9 mouse cellular contexts compared by ENCODE assay signal in genomic region chr19:4001752-4002151, GRCm38 (mm10). TPM values are rescaled to one million over a fixed set of nuclear protein-coding genes. Genes with fewer than 3 reads are reported as not detected.
DNase-seq lines count a peak whose midpoint lies in the region; ATAC-seq and TF ChIP-seq lines count a peak whose summit lies in the region.
"Had no signal": no experiment of that assay in that cellular context is flagged by ENCODE, and none has a peak within 500 bp of the region (broad histone marks: within the 10 kb centered on the region; RNA-seq: fewer than 3 reads in every experiment).

No protein-coding gene starts in this region.

- H3K9me3 ChIP-seq in hindbrain, embryonic 10.5 days, result no peaks in the 10 kb centered on the region
- H3K9me3 ChIP-seq in hindbrain, embryonic 11.5 days (ENCODE audit: control insufficient read depth, low read length), result no peaks in the 10 kb centered on the region
- no peaks in the 10 kb centered on the region for H3K9me3 ChIP-seq in heart, postnatal 0 days (replicated peaks; ENCODE audit: control insufficient read depth, low read length)
- no peaks in the 10 kb centered on the region for H3K9me3 ChIP-seq in midbrain, embryonic 15.5 days

- peaks cover 21% of the 10 kb centered on the region for H3K36me3 ChIP-seq in hindbrain, embryonic 10.5 days
- H3K36me3 ChIP-seq in hindbrain, embryonic 11.5 days (ENCODE audit: control insufficient read depth, insufficient read depth, low read length), result no peaks in the 10 kb centered on the region
- H3K36me3 ChIP-seq in heart, postnatal 0 days (replicated peaks; ENCODE audit: control insufficient read depth, insufficient read depth, low read length), result peaks cover 11% of the 10 kb centered on the region
- H3K36me3 ChIP-seq in midbrain, embryonic 15.5 days (replicated peaks), result 0 out of 2 replicates have a peak, but pooled peaks cover 4% of the 10 kb centered on the region

- peaks cover 32% of the 10 kb centered on the region for H3K4me1 ChIP-seq in hindbrain, embryonic 10.5 days (replicated peaks)
- H3K4me1 ChIP-seq in hindbrain, embryonic 11.5 days (replicated peaks; ENCODE audit: control insufficient read depth, insufficient read depth, low read length), result peaks cover 3% of the 10 kb centered on the region
- peaks cover 39% of the 10 kb centered on the region for H3K4me1 ChIP-seq in heart, postnatal 0 days (ENCODE audit: control insufficient read depth, insufficient read depth)
- H3K4me1 ChIP-seq in midbrain, embryonic 15.5 days, result peaks cover 20% of the 10 kb centered on the region

- no peak overlapping the region; the same call in 1 of the 2 replicates for H3K9ac ChIP-seq in hindbrain, embryonic 11.5 days (ENCODE audit: low read depth, low read length)
- no peak overlapping the region for H3K9ac ChIP-seq in heart, postnatal 0 days (replicated peaks; ENCODE audit: low read depth, low read length)
- no peak overlapping the region for H3K9ac ChIP-seq in midbrain, embryonic 15.5 days

- TF ChIP-seq CTCF in heart, postnatal 0 days (IDR thresholded peaks at IDR 0.05; ENCODE audit: low read depth), result no peak

- peak overlapping the region; percentile 74 for H3K4me3 ChIP-seq in hindbrain, embryonic 10.5 days
- H3K4me3 ChIP-seq in hindbrain, embryonic 11.5 days (ENCODE audit: low read depth, low read length), result no peak overlapping the region
- H3K4me3 ChIP-seq in heart, postnatal 0 days (ENCODE audit: low read depth, low read length), result no peak overlapping the region
- H3K4me3 ChIP-seq in midbrain, embryonic 15.5 days, result no peak overlapping the region

- 90% methylated on average over 5 of the region's 5 CpGs for WGBS in hindbrain, embryonic 10.5 days
- WGBS in hindbrain, embryonic 11.5 days, result 90% methylated on average over 5 of the region's 5 CpGs
- WGBS in heart, postnatal 0 days, result 61% methylated on average over 5 of the region's 5 CpGs
- 93% methylated on average over 5 of the region's 5 CpGs for WGBS in midbrain, embryonic 15.5 days

- peaks cover 6% of the 10 kb centered on the region; the same call in 1 of the 2 replicates for H3K27me3 ChIP-seq in hindbrain, embryonic 10.5 days (ENCODE audit: insufficient read depth, poor library complexity, severe bottlenecking)
- H3K27me3 ChIP-seq in hindbrain, embryonic 11.5 days (ENCODE audit: control insufficient read depth, insufficient read depth, low read length), result no peaks in the 10 kb centered on the region
- H3K27me3 ChIP-seq in heart, postnatal 0 days (ENCODE audit: control insufficient read depth, insufficient read depth, low read length), result no peaks in the 10 kb centered on the region
- no peaks in the 10 kb centered on the region for H3K27me3 ChIP-seq in midbrain, embryonic 15.5 days (replicated peaks)

- no peak for ATAC-seq in hindbrain, embryonic 11.5 days (ENCODE audit: low FRiP score)
- ATAC-seq in heart, postnatal 0 days (ENCODE audit: insufficient read depth, low read depth), result no peak
- no peak for ATAC-seq in midbrain, embryonic 15.5 days (replicated peaks)
- ATAC-seq in inflammation-experienced regulatory T-cells, adult 6 months, result no peak

- H3K4me2 ChIP-seq in hindbrain, embryonic 11.5 days (replicated peaks; ENCODE audit: low read depth, low read length), result no peak overlapping the region
- H3K4me2 ChIP-seq in heart, postnatal 0 days (ENCODE audit: low read depth, low read length), result no peak overlapping the region
- peak overlapping the region; percentile 69; the same call in 1 of the 2 replicates for H3K4me2 ChIP-seq in midbrain, embryonic 15.5 days

- H3K27ac ChIP-seq in hindbrain, embryonic 10.5 days, result peak overlapping the region; percentile 94; the same call in 1 of the 2 replicates
- no peak overlapping the region for H3K27ac ChIP-seq in hindbrain, embryonic 11.5 days (ENCODE audit: low read depth, low read length)
- peak overlapping the region; percentile 95 for H3K27ac ChIP-seq in heart, postnatal 0 days (ENCODE audit: low read depth)
- H3K27ac ChIP-seq in midbrain, embryonic 15.5 days, result no peak overlapping the region

- no peak for DNase-seq in hindbrain, embryonic 10.5 days (ENCODE audit: low spot score)
- DNase-seq in hindbrain, embryonic 11.5 days (ENCODE audit: low spot score), result no peak
- DNase-seq in MN1 (ENCODE audit: low spot score), result peak; percentile 30
- no peak for DNase-seq in heart, postnatal 0 days (ENCODE audit: low spot score)
- DNase-seq in cerebellum, adult 18-20 months, result no peak
- DNase-seq in gastrocnemius, adult 8-10 months (ENCODE audit: low spot score in 2 of 2), result no peak
- DNase-seq: adrenal gland, adult 2 months had no signal

- no peak for TF ChIP-seq EP300 in heart, postnatal 0 days (IDR thresholded peaks at IDR 0.05; ENCODE audit: low read depth)

RNA-seq across cellular contexts. Expression of gene Gm49405, which starts 1.3 kb away (rescaled TPM):
- 3.0 and 3.1 TPM in 2 replicates for polyA plus RNA-seq in hindbrain, embryonic 10.5 days (2016; fragmentation: Nextera tagmentation; extraction: Ambion mirVana)
- polyA plus RNA-seq in hindbrain, embryonic 11.5 days (2014; fragmentation: Nextera tagmentation; extraction: Ambion mirVana), result 1.5 and 1.6 TPM in 2 replicates
- 4.0 and 7.0 TPM in 2 replicates for total RNA-seq in heart, postnatal 0 days (2014; rRNA removed; ENCODE audit: low replicate concordance)
- 3.6 and 4.0 TPM in 2 replicates for polyA plus RNA-seq in heart, postnatal 0 days (2015; fragmentation: Nextera tagmentation; extraction: Ambion mirVana)
- 6.5 and 8.3 TPM in 2 replicates for polyA plus RNA-seq in midbrain, embryonic 15.5 days (2015; fragmentation: Nextera tagmentation; extraction: Ambion mirVana)
- total RNA-seq in gastrocnemius, adult 8-10 months (2022), result under 1 TPM; 0.12 to 0.39 (median 0.15) TPM
- polyA plus RNA-seq in inflammation-experienced regulatory T-cells, adult 6 months (2017; shearing (Covaris generic)), result under 1 TPM; 0.16 to 0.99 (median 0.44) TPM

RNA-seq across cellular contexts. Expression of gene Doc2g, which starts 1.4 kb away (rescaled TPM):
- polyA plus RNA-seq in hindbrain, embryonic 10.5 days (2016; fragmentation: Nextera tagmentation; extraction: Ambion mirVana), result 3.0 and 3.8 TPM in 2 replicates
- 1.5 and 1.9 TPM in 2 replicates for polyA plus RNA-seq in hindbrain, embryonic 11.5 days (2014; fragmentation: Nextera tagmentation; extraction: Ambion mirVana)
- total RNA-seq in heart, postnatal 0 days (2014; rRNA removed; ENCODE audit: low replicate concordance), result 158 and 202 TPM in 2 replicates
- polyA plus RNA-seq in heart, postnatal 0 days (2015; fragmentation: Nextera tagmentation; extraction: Ambion mirVana), result 114 and 116 TPM in 2 replicates
- polyA plus RNA-seq in midbrain, embryonic 15.5 days (2015; fragmentation: Nextera tagmentation; extraction: Ambion mirVana), result 8.4 and 12.1 TPM in 2 replicates
- 1 to 10 TPM in 1 of 4 experiments, under 1 TPM in 3; 0.36 to 1.2 (median 0.73) TPM for total RNA-seq in gastrocnemius, adult 8-10 months (2022)
- 1 to 10 TPM in 2 of 3 experiments, under 1 TPM in 1; 0.31 to 2.8 (median 1.6) TPM for polyA plus RNA-seq in inflammation-experienced regulatory T-cells, adult 6 months (2017; shearing (Covaris generic))

RNA-seq across cellular contexts. Expression of gene Nudt8, which starts 1.4 kb away (rescaled TPM):
- polyA plus RNA-seq in hindbrain, embryonic 10.5 days (2016; fragmentation: Nextera tagmentation; extraction: Ambion mirVana), result 20.1 and 22.6 TPM in 2 replicates
- 14.6 and 19.5 TPM in 2 replicates for polyA plus RNA-seq in hindbrain, embryonic 11.5 days (2014; fragmentation: Nextera tagmentation; extraction: Ambion mirVana)
- 110 and 175 TPM in 2 replicates for total RNA-seq in heart, postnatal 0 days (2014; rRNA removed; ENCODE audit: low replicate concordance)
- 131 and 138 TPM in 2 replicates for polyA plus RNA-seq in heart, postnatal 0 days (2015; fragmentation: Nextera tagmentation; extraction: Ambion mirVana)
- 30.6 and 33.4 TPM in 2 replicates for polyA plus RNA-seq in midbrain, embryonic 15.5 days (2015; fragmentation: Nextera tagmentation; extraction: Ambion mirVana)
- 10 to 100 TPM; 19.0 to 24.8 (median 22.8) TPM for total RNA-seq in gastrocnemius, adult 8-10 months (2022)
- 10 to 100 TPM; 10.3 to 16.2 (median 15.9) TPM for polyA plus RNA-seq in inflammation-experienced regulatory T-cells, adult 6 months (2017; shearing (Covaris generic))

RNA-seq across cellular contexts. Expression of gene Tbx10, which starts 9.2 kb away (rescaled TPM):
- 0.88 and 2.6 TPM in 2 replicates for polyA plus RNA-seq in hindbrain, embryonic 10.5 days (2016; fragmentation: Nextera tagmentation; extraction: Ambion mirVana)
- polyA plus RNA-seq in hindbrain, embryonic 11.5 days (2014; fragmentation: Nextera tagmentation; extraction: Ambion mirVana), result 0.70 and 2.3 TPM in 2 replicates
- not detected in 2 replicates for total RNA-seq in heart, postnatal 0 days (2014; rRNA removed; ENCODE audit: low replicate concordance)
- polyA plus RNA-seq in heart, postnatal 0 days (2015; fragmentation: Nextera tagmentation; extraction: Ambion mirVana), result not detected in 2 replicates
- not detected in 2 replicates for polyA plus RNA-seq in midbrain, embryonic 15.5 days (2015; fragmentation: Nextera tagmentation; extraction: Ambion mirVana)
- total RNA-seq in gastrocnemius, adult 8-10 months (2022), result under 1 TPM in 1 of 4 experiments, not detected in 3; 0.16 TPM
- not detected for polyA plus RNA-seq in inflammation-experienced regulatory T-cells, adult 6 months (2017; shearing (Covaris generic))
- total RNA-seq: adrenal gland, adult 2 months had no signal
- polyA plus RNA-seq: adrenal gland, adult 2 months had no signal

RNA-seq across cellular contexts. Expression of gene Ndufv1, which starts 10.9 kb away (rescaled TPM):
- polyA plus RNA-seq in hindbrain, embryonic 10.5 days (2016; fragmentation: Nextera tagmentation; extraction: Ambion mirVana), result 196 and 198 TPM in 2 replicates
- 188 and 201 TPM in 2 replicates for polyA plus RNA-seq in hindbrain, embryonic 11.5 days (2014; fragmentation: Nextera tagmentation; extraction: Ambion mirVana)
- 910 and 941 TPM in 2 replicates for total RNA-seq in heart, postnatal 0 days (2014; rRNA removed; ENCODE audit: low replicate concordance)
- 1,083 and 1,090 TPM in 2 replicates for polyA plus RNA-seq in heart, postnatal 0 days (2015; fragmentation: Nextera tagmentation; extraction: Ambion mirVana)
- 229 and 239 TPM in 2 replicates for polyA plus RNA-seq in midbrain, embryonic 15.5 days (2015; fragmentation: Nextera tagmentation; extraction: Ambion mirVana)
- total RNA-seq in gastrocnemius, adult 8-10 months (2022), result 100 to 1,000 TPM; 435 to 477 (median 462) TPM
- polyA plus RNA-seq in inflammation-experienced regulatory T-cells, adult 6 months (2017; shearing (Covaris generic)), result 100 to 1,000 TPM; 104 to 136 (median 114) TPM

Comparison
In these comparisons a context has a peak if more than half of its experiments do, and no peak if none do; other contexts are left out.
1. H3K27ac ChIP-seq: peak in hindbrain, embryonic 10.5 days (single experiment) and heart, postnatal 0 days (single experiment); none in hindbrain, embryonic 11.5 days (single experiment) and midbrain, embryonic 15.5 days (single experiment).